Mouse (Mus musculus): ENCODE data around the gene Bco2. TPM values are rescaled to one million over a fixed set of nuclear protein-coding genes. Genes with fewer than 3 reads are reported as not detected.

Bco2 gene
- polyA plus RNA-seq, 1 experiment = 0.38 TPM

GRCm38 (mm10) chr9:50535930-50536329 lies 19.1 kb downstream of the Bco2 start:
- WGBS = 65% methylated on average over 5 of the region's 5 CpGs
- H3K4me1 ChIP-seq (replicated peaks; ENCODE audit: control insufficient read depth, insufficient read depth, low read length) = peaks cover 3% of the 10 kb centered on the region
- no peaks in the 10 kb centered on the region for H3K36me3 ChIP-seq (ENCODE audit: control insufficient read depth, insufficient read depth, low read length)
- TF ChIP-seq CTCF (IDR thresholded peaks at IDR 0.05; ENCODE audit: borderline replicate concordance, control insufficient read depth, extremely low read depth, insufficient read depth, low read length, poor library complexity) (no peak), POLR2A (IDR thresholded peaks at IDR 0.05; ENCODE audit: control insufficient read depth, extremely low read depth, insufficient read depth, low read length, poor library complexity) (no peak)
- H3K27ac ChIP-seq (ENCODE audit: control insufficient read depth, insufficient read depth, low read length) = no peak overlapping the region
- DNase-seq = no peak
- no peaks in the 10 kb centered on the region for H3K27me3 ChIP-seq (ENCODE audit: control insufficient read depth, insufficient read depth, low read length)
- no peak overlapping the region for H3K4me3 ChIP-seq (ENCODE audit: control insufficient read depth, insufficient read depth, low read length)

DNA sequence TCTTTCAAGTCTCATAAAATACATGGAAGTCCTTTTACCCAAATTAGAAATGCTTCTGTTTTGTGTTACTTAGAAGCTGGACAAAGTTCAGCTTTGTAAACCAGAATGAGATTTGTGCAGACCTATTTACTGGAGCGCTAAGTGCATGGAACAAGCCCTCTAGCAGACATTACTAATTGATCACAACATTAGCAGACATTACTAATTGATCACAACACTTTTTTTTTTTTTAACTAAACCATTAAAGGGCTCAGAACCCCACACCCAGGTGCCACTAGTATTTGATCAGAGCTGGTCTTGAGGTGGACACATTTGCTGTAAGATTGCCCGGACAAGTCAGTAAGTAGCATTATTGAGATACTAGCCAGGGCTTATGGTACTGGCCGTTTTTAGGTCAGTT lies 21.2 kb downstream of the Bco2 start:
- no peak overlapping the region for H3K4me3 ChIP-seq (ENCODE audit: control insufficient read depth, insufficient read depth, low read length)
- TF ChIP-seq POLR2A (IDR thresholded peaks at IDR 0.05; ENCODE audit: control insufficient read depth, extremely low read depth, insufficient read depth, low read length, poor library complexity) (no peak), CTCF (IDR thresholded peaks at IDR 0.05; ENCODE audit: borderline replicate concordance, control insufficient read depth, extremely low read depth, insufficient read depth, low read length, poor library complexity) (no peak)
- no peaks in the 10 kb centered on the region for H3K36me3 ChIP-seq (ENCODE audit: control insufficient read depth, insufficient read depth, low read length)
- H3K27ac ChIP-seq (ENCODE audit: control insufficient read depth, insufficient read depth, low read length) = peak overlapping the region; percentile 97; the same call in 1 of the 2 replicates
- 67% methylated on average over 3 of the region's 3 CpGs for WGBS
- DNase-seq = no peak
- no peaks in the 10 kb centered on the region for H3K27me3 ChIP-seq (ENCODE audit: control insufficient read depth, insufficient read depth, low read length)
- H3K4me1 ChIP-seq (replicated peaks; ENCODE audit: control insufficient read depth, insufficient read depth, low read length) = peaks cover 3% of the 10 kb centered on the region

DNA sequence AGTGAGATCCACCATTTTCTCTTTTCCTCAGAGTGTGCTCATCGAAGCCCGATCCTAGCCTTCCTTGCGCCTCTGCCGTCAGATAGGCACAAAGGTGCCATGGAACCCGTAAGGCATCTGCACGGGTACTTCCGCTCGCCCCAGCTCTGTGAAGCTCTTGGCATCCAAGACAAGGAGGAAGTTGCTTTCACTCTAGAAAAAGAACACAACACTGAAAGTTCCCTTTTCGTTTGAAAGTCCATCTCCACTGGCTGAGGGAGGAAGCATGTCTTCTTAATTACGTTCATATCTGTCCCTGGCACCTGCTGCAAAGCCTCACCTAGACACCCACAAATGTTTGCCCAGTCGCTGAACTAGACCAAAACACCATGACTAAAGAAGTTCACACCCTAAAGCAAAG lies 21.7 kb downstream of the Bco2 start:
- Histone ChIP-seq H3K36me3 (ENCODE audit: control insufficient read depth, insufficient read depth, low read length) (no peaks in the 10 kb centered on the region), H3K4me3 (ENCODE audit: control insufficient read depth, insufficient read depth, low read length) (peak overlapping the region; percentile 42), H3K4me1 (replicated peaks; ENCODE audit: control insufficient read depth, insufficient read depth, low read length) (peaks cover 3% of the 10 kb centered on the region), H3K27ac (ENCODE audit: control insufficient read depth, insufficient read depth, low read length) (peak overlapping the region; percentile 97), H3K27me3 (ENCODE audit: control insufficient read depth, insufficient read depth, low read length) (no peaks in the 10 kb centered on the region)
- TF ChIP-seq CTCF (IDR thresholded peaks at IDR 0.05; ENCODE audit: borderline replicate concordance, control insufficient read depth, extremely low read depth, insufficient read depth, low read length, poor library complexity) (no peak), POLR2A (IDR thresholded peaks at IDR 0.05; ENCODE audit: control insufficient read depth, extremely low read depth, insufficient read depth, low read length, poor library complexity) (0 out of 2 replicates have a peak, but pooled peaks have one; percentile 32)
- 4% methylated on average over 11 of the region's 11 CpGs for WGBS
- DNase-seq = peak; percentile 67

GRCm38 (mm10) chr9:50530890-50531289 lies 24.1 kb downstream of the Bco2 start:
- WGBS = 23% methylated on average over 2 of the region's 2 CpGs
- Histone ChIP-seq H3K4me3 (ENCODE audit: control insufficient read depth, insufficient read depth, low read length) (no peak overlapping the region), H3K27me3 (ENCODE audit: control insufficient read depth, insufficient read depth, low read length) (no peaks in the 10 kb centered on the region), H3K36me3 (ENCODE audit: control insufficient read depth, insufficient read depth, low read length) (no peaks in the 10 kb centered on the region), H3K27ac (ENCODE audit: control insufficient read depth, insufficient read depth, low read length) (no peak overlapping the region), H3K4me1 (replicated peaks; ENCODE audit: control insufficient read depth, insufficient read depth, low read length) (peaks cover 11% of the 10 kb centered on the region)
- DNase-seq = peak; percentile 45
- TF ChIP-seq CTCF (IDR thresholded peaks at IDR 0.05; ENCODE audit: borderline replicate concordance, control insufficient read depth, extremely low read depth, insufficient read depth, low read length, poor library complexity) = no peak
- TF ChIP-seq POLR2A (IDR thresholded peaks at IDR 0.05; ENCODE audit: control insufficient read depth, extremely low read depth, insufficient read depth, low read length, poor library complexity) = no peak

DNA sequence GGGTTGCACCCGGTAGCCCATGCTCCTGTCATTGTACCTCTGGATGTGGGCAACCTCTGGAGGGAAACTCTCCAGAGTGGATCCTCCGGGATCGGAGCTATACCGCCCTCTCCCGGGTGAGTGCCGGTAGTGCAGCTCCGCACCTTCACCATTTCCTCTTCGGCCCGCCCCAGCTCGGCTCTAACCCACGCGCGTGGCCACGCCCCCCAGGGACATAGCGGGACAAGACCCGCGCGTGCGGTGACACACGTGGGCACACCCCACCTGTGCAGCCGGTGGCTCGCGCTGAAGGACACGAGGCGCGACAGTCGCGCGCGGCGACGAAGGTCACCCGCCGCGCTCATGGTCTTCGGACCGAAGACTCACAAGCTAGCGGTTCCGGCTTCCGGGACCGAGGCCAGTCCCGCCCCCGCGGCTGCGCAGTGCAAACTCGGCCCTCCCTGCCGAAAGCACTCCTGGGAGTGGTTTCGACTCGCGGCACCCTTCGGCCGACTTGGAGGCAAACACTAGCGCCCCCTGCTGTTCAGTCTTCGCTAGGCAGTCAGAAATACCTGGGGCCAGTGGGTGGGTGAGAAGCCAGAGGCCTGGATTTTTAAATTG lies 26.6 kb downstream of the Bco2 start, which contains the start of gene Pts:
Gene Pts, minus strand, starts transcription at position 432 of the 600 bp plus-strand sequence.
- Histone ChIP-seq H3K4me3 (ENCODE audit: control insufficient read depth, insufficient read depth, low read length) (peak within 1 kb of the TSS; percentile 65), H3K27ac (ENCODE audit: control insufficient read depth, insufficient read depth, low read length) (no peak within 1 kb of the TSS), H3K27me3 (ENCODE audit: control insufficient read depth, insufficient read depth, low read length) (no peaks in the 10 kb centered on the region), H3K36me3 (ENCODE audit: control insufficient read depth, insufficient read depth, low read length) (0 out of 2 replicates have a peak, but pooled peaks cover 6% of the 10 kb centered on the region), H3K4me1 (replicated peaks; ENCODE audit: control insufficient read depth, insufficient read depth, low read length) (peaks cover 14% of the 10 kb centered on the region)
- peak; percentile 97 for DNase-seq
- under 1% methylated on average over 54 of the region's 54 CpGs for WGBS
- TF ChIP-seq POLR2A (IDR thresholded peaks at IDR 0.05; ENCODE audit: control insufficient read depth, extremely low read depth, insufficient read depth, low read length, poor library complexity) = peak; percentile 96
- peak; percentile 92; the same call in 1 of the 2 replicates for TF ChIP-seq CTCF (IDR thresholded peaks at IDR 0.05; ENCODE audit: borderline replicate concordance, control insufficient read depth, extremely low read depth, insufficient read depth, low read length, poor library complexity)

DNA sequence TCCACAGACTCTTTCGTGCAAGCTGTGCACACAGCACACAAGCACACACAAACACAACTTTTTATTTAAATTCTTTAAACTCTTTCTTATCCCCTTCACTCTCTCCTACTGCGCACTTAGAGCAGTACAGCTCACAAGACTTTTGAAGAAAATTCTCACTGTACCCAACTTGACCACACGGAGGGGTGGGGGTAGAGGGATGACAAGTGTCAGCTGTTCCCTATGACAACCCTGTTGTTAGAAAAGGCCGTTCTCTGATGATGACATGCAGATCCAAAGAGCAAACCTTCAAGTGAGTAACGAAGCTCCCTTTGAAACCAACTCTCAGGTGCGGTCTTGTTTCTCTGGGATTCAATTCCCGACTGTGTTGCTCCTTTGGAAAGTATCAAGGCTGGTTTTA lies 27.1 kb downstream of the Bco2 start:
- no peak for TF ChIP-seq CTCF (IDR thresholded peaks at IDR 0.05; ENCODE audit: borderline replicate concordance, control insufficient read depth, extremely low read depth, insufficient read depth, low read length, poor library complexity)
- no peak for TF ChIP-seq POLR2A (IDR thresholded peaks at IDR 0.05; ENCODE audit: control insufficient read depth, extremely low read depth, insufficient read depth, low read length, poor library complexity)
- Histone ChIP-seq H3K4me3 (ENCODE audit: control insufficient read depth, insufficient read depth, low read length) (peak overlapping the region; percentile 65), H3K4me1 (replicated peaks; ENCODE audit: control insufficient read depth, insufficient read depth, low read length) (peaks cover 11% of the 10 kb centered on the region), H3K27me3 (ENCODE audit: control insufficient read depth, insufficient read depth, low read length) (no peaks in the 10 kb centered on the region), H3K36me3 (ENCODE audit: control insufficient read depth, insufficient read depth, low read length) (0 out of 2 replicates have a peak, but pooled peaks cover 6% of the 10 kb centered on the region), H3K27ac (ENCODE audit: control insufficient read depth, insufficient read depth, low read length) (no peak overlapping the region)
- peak; percentile 26 for DNase-seq
- 17% methylated on average over 7 of the region's 7 CpGs for WGBS
